Mouse (Mus musculus) thymus, postnatal 14 days (tissue): ENCODE results near the gene Chrm1.
"Not testable (repeated sequence)": the region's sequence is repeated elsewhere in the genome, so short reads cannot be mapped to it uniquely, and the experiment has no call there.

Source experiments
- DNase-seq: peaks from one replicate; pipeline ENCODE4 v3.0.0; 2021

Chrm1 gene

DNA sequence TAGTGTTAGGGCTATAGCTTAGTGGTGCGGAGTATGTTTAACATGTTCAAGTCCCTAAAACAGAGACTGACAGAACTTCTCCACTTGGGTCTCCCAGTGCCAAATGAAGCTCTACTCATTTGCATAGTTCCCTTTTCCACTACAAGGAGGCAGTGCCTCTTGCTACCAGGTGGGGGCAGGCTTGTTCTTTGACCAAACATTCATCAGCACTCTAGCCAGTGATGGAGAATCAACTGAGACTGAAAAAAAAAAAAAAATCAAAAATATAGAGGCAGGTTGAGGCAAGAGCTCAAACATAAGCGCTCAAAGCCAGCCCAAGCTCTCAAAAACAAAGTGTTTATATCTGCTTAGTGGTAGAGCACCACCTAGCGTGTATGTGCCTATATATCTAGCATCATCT, 54.8 kb downstream of the Chrm1 start:
- peak; percentile 73 for DNase-seq

DNA sequence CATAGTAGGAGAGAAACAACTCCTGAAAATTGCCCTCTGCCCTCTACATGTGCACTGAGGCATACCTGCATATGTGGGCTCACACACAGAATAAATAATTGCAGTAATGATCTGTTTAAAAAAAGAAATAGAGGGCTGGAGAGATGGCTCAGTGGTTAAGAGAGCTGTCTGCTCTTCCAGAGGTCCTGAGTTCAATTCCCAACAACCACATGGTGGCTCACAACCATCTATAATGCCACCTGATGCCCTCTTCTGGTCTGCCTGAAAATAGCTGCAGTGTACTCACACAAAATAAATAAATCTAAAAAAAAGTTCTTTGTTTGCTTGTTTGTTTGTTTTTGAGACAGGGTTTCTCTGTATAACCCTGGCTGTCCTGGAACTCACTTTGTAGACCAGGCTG, 55.4 kb downstream of the Chrm1 start:
- DNase-seq = peak; percentile 22

DNA sequence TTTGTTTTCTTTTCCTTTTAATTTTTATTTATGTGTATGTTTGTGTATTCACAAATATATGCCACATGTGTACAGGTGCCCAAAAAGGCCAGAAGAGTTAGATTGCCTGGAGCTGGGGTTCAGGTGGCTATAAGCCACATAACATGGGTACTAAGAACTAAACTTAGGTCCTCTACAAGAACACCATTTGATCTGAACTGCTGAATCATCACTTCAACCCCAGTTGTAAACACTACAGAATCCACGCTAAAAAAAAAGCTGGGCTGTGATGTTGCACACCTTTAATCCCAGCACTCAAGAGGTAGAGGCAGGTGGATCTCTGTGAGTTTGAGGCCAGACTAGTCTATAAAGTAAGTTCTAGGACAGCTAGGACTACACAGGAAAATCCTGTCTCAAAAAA, 57.8 kb downstream of the Chrm1 start:
- DNase-seq = no peak

DNA sequence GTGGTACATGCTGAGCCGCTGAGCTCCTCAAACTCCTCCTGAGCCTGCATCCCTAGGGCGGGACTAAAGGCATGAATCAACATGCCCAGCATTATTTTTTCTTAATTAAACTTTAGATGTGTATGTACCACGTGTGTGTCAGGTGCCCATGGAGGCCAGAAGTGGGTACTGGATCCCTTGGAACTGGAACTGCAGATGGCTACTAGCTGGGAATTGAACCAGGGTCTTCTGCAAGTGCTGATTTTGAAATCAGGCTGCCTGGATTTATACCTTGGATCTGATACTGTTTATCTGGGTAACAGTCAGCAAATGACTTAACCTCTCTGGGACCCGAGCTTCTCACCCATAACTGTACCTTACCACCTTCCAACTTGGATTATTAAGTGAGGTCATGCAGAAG, 58.4 kb downstream of the Chrm1 start:
- DNase-seq = no peak

DNA sequence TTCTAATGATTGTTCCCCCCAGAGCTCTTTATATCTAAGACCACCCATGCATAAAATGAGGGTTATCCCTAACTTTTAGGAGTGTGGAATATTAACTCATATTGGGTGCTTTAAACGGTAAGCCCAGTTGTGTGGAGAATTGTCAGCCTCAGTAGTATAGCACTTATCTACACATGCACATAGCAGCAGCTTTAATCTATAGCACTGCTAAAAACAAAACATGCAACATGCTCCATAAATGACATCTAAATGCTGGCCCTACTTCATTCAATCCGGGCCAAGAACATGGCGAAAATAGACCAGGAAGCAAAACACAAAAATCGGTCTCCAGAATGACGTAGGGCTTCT, 58.9 kb downstream of the Chrm1 start:
- no peak for DNase-seq

DNA sequence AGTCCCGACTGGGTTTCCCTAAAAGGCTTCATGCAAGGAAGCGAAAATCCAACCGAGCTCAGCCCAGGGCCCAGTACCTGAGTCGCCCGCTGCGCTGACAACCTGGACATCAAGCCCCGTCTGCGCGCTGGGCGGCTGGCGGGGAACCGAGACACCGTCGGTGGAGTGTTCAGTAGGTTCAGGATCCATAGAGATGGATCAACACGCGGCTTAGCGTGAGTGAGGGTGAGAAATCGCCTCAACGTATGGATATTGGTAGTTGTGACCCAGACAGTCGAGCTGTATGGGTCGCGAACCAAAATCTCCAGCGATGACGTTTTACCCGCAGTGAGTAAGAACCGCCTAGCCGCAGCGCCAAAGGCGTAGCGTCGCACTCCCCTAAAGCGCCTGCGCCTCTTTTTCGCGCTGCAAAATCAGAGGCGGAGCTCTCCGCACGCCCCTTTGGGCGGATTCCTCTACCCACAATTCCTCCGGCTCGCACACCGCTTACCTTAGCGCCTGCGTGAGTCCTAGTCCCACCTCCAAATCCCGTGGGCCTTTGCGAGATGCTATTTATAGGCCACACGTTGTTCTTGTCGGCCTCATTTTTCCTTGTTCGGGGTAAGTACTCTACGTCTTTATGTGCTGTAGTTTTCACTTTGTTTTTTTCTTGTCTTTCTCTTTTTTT, 59.5 kb downstream of the Chrm1 start, which contains the start of gene Slc3a2:
TSS of gene Slc3a2 (minus strand) at position 463 of the 667 bp plus-strand sequence.
- peak; percentile 96 for DNase-seq

DNA sequence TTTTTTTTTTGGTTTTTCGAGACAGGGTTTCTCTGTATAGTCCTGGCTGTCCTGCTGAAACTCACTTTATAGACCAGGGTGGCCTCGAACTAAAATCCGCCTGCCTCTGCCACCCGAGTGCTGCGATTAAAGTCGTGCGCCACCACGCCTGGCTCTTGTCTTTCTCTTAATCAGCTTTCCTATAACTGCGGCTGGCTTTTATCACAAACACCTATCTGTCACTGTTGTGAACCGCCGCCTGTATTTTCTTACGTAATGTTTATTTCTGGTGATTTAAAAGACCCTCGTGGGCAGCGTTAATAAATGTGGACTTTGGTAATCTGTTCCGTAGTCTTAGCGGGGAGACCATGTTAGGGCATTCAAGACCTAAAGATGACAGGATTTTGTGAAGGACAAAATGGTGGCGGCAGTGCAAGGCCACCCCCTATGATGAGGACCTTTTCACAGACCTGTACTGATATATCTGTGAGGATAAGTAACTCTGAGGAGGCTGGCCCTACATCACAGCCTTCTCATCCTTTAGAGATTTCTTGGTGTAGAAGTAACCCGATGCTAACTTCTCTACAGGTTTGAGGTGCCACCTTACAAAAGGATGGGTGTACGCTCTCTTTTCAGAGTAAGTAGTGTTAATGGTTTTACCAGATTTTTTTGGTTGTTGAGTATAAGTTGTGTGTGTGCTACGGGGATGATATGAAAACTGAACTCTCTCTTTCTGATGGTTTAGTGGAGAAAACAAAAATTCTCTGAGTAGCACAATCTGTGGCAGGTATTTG, 60.2 kb downstream of the Chrm1 start:
- DNase-seq = no peak

DNA sequence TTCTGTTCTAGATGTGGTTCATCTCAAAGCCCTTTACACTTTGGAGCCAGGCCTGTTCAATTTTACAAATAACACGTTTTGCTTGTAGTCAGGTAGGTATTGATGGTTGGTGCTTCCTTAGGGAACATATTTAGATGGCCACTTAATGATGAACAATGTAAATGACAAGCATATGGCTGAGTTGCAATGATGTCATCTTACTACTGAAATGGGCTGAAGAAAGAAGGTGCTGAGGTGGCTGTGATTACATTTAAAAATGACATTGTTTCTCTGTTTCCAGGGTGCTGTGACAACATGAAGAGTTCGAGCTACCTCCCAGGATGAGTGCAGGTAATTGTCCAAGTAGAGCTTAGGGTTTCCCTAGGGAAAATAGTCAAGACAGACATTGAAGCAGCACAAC, 60.8 kb downstream of the Chrm1 start:
- no peak for DNase-seq

DNA sequence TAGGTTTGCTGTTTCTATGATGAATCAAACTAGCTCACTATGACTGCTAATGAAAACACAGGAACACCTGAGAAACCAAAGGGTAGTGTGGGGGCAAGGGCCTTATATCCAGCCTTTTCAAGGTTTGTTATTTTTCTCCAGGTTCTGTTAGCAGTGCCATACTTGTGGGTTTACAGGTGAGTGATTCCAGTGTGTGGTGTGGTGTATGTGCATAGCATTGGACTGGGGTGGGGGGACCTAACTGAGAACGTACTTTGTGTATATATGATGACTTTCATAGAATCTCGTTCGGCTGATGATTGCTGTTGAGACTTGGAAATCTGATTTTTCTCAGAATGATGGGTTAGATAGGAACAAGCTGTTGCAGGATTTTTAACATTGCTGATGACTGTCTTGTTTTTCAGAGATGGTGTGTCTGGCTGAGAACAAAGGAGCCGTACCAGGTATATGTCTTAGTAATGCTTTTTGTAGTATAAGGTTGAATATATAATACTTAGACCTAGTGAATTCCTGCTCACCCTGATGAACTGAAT, 61.6 kb downstream of the Chrm1 start:
- DNase-seq = no peak

DNA sequence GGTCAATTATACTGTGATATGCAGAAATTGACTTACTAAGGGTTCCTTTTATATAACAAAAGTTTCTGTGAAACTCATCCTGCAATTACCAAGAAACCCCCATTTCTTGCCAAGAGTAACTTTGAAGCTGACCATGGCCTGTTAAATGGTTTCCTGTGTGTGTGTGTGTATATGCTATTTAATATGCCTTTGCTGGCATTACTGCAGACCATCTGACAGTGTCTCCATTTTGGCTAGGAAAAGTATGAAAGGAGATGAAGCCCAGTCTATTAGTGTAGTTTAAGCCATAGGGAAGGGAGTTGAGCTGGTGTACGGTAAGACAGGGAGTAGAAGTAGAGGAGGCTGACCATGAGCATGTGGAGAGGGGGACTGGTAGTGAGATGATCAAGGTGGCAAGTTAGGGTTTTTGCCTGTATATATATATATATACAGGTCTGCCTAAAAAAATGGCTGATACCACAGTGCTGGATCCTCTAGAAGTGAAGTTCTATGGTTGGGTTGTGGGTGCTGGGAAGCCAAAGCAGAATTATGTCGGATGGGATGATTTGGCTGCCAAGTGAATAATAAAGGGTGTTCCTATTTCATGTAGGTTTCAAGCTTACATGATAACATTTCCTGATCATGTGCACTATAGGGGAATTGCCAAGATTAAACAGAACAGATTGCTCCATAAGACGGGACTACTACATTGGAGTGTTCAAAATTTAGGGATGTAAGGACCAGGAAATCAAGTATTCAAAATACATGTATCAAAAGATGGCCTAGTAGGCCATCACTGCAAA, 63.2 kb downstream of the Chrm1 start:
- DNase-seq = no peak

DNA sequence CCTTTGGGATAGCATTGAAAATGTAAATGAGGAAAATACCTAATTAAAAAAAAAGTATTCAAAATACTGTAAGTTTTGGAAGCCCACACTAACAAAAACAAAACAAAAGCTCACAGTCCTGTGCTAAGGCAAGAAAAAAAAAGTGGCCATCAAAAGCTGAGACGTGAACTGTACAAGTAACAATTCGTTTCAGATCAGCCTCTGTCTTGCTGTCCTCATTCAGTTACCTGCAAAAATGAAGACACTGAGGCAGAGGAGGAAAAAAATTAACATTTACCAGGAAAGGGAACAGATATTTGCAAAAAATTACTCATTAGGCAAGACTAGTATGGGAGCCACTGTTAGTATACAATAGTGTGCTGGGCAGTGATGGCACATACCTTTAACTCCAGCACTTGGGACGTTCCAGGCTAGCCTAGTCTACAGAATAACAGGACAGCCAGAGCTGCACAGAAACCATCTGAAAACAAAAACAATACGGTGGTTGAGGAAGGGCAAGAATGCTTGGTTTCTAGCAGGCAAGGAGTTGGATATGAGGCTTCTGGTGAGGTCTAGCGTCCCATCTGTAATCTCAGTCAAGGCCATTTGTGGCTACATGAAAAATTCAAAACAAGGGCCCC, 64.0 kb downstream of the Chrm1 start:
- no peak for DNase-seq

DNA sequence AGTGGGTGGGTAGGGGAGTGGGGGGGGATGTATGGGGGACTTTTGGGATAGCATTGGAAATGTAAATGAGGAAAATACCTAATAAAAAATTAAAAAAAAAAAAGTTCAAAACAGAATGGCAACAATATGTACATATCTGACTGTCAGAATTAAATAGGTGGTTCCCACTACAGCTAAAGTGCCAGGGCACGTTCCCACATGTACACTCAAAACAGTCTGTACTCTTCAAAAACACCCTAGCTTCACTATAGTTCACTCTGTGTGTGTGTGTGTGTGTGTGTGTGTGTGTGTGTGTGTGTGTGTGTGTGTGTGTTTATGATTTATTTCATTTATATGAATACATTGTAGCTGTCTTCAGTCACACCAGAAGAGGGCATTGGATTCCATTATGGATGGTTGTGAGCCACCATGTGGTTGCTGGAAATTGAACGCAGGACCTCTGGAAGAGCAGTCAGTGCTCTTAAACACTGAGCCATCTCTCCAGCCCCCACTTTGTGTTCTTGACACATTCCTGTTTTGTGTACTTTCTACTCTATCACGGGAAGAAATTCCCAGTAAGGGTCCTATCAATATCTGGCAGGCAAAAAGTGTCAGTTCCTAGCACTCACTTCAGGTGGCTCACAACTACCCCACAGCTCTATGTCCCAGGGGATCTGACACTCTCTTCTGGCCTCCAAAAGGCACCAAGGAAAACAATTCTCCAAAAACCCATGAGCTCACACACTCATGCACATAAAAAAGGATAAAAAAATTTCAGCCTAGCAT, 64.9 kb downstream of the Chrm1 start:
- not testable (repeated sequence) for DNase-seq
